Mouse (Mus musculus): Measurements from ENCODE around the gene Zfr2.

Gene Zfr2

GRCm38 (mm10) chr10:81249442-81249841, 16.5 kb downstream of the Zfr2 start:
- DNase-seq (ENCODE audit: low spot score), result no peak

- DNase-seq (ENCODE audit: low spot score), result peak; percentile 75
Observed at GRCm38 (mm10) chr10:81252424-81253419, 19.8 kb downstream of the Zfr2 start, which contains the start of gene Matk. TSS of gene Matk (plus strand) at chr10:81252935.

- no peak for DNase-seq (ENCODE audit: low spot score)
Observed at GRCm38 (mm10) chr10:81254886-81255285, 21.9 kb downstream of the Zfr2 start.

GRCm38 (mm10) chr10:81257158-81258039, 24.4 kb downstream of the Zfr2 start:
- DNase-seq (ENCODE audit: low spot score), result peak; percentile 37

GRCm38 (mm10) chr10:81259225-81259884, 26.4 kb downstream of the Zfr2 start:
- DNase-seq (ENCODE audit: low spot score), result no peak

GRCm38 (mm10) chr10:81261025-81261424, 28.1 kb downstream of the Zfr2 start:
- no peak for DNase-seq (ENCODE audit: low spot score)

- DNase-seq (ENCODE audit: low spot score), result no peak
Observed at GRCm38 (mm10) chr10:81265540-81265939, 32.6 kb downstream of the Zfr2 start.

- DNase-seq (ENCODE audit: low spot score), result peak; percentile 99
Observed at GRCm38 (mm10) chr10:81266211-81267105, 33.5 kb downstream of the Zfr2 start, which contains the start of the genes Mrpl54 and Apba3. TSS of gene Mrpl54 (minus strand) at chr10:81266934. TSS of gene Apba3 (plus strand) at chr10:81266960.

GRCm38 (mm10) chr10:81268056-81268455, 35.1 kb downstream of the Zfr2 start:
- peak; percentile 95 for DNase-seq (ENCODE audit: low spot score)

GRCm38 (mm10) chr10:81268643-81269412, 35.9 kb downstream of the Zfr2 start:
- no peak for DNase-seq (ENCODE audit: low spot score)

- DNase-seq (ENCODE audit: low spot score), result no peak
Observed at GRCm38 (mm10) chr10:81272356-81272755, 39.4 kb downstream of the Zfr2 start.

GRCm38 (mm10) chr10:81273842-81274241, 40.9 kb downstream of the Zfr2 start:
- no peak for DNase-seq (ENCODE audit: low spot score)

- no peak for DNase-seq (ENCODE audit: low spot score)
Observed at GRCm38 (mm10) chr10:81277676-81278075, 44.7 kb downstream of the Zfr2 start.

GRCm38 (mm10) chr10:81279496-81279895, 46.5 kb downstream of the Zfr2 start:
- peak; percentile 52 for DNase-seq (ENCODE audit: low spot score)

GRCm38 (mm10) chr10:81284189-81284588, 51.2 kb downstream of the Zfr2 start:
- no peak for DNase-seq (ENCODE audit: low spot score)

- DNase-seq (ENCODE audit: low spot score), result no peak
Observed at GRCm38 (mm10) chr10:81284719-81285118, 51.8 kb downstream of the Zfr2 start.

GRCm38 (mm10) chr10:81285694-81286450, 52.9 kb downstream of the Zfr2 start:
- peak; percentile 94 for DNase-seq (ENCODE audit: low spot score)

- no peak for DNase-seq (ENCODE audit: low spot score)
Observed at GRCm38 (mm10) chr10:81286586-81286985, 53.6 kb downstream of the Zfr2 start.

- peak; percentile 45 for DNase-seq (ENCODE audit: low spot score)
Observed at GRCm38 (mm10) chr10:81287513-81288157, 54.7 kb downstream of the Zfr2 start.

All from embryo, embryonic 10.5 days (tissue).